Mouse (Mus musculus): ENCODE results near the gene Gm49450. TPM values are rescaled to one million over a fixed set of nuclear protein-coding genes. Genes with fewer than 3 reads are reported as not detected.

The Gm49450 gene
- polyA plus RNA-seq, 1 experiment from 2014 or later: not detected

GRCm38 (mm10) chr15:98917538-98918498 lies 35.5 kb downstream of the Gm49450 start, which contains the start of gene Lmbr1l:
Lmbr1l (minus strand) TSS chr15:98918231.
- Histone ChIP-seq H3K27ac (replicated peaks) (peak within 1 kb of the TSS; percentile 96), H3K9me3 (ENCODE audit: control insufficient read depth, low read length) (no peaks in the 10 kb centered on the region), H3K36me3 (ENCODE audit: control insufficient read depth, insufficient read depth, low read length) (no peaks in the 10 kb centered on the region), H3K9ac (ENCODE audit: low read length) (peak within 1 kb of the TSS; percentile 85), H3K4me3 (ENCODE audit: low read depth, low read length) (peak within 1 kb of the TSS; percentile 90), H3K4me1 (replicated peaks; ENCODE audit: control insufficient read depth, insufficient read depth) (no peaks in the 10 kb centered on the region), H3K4me2 (replicated peaks; ENCODE audit: low read depth) (peak within 1 kb of the TSS; percentile 79), H3K27me3 (ENCODE audit: control insufficient read depth, insufficient read depth, low read length) (no peaks in the 10 kb centered on the region)
- 0 out of 2 replicates have a peak, but pooled peaks have one; percentile 2 for TF ChIP-seq CTCF (IDR thresholded peaks at IDR 0.05; ENCODE audit: low read depth)
- no peak for TF ChIP-seq EP300 (optimal IDR thresholded peaks at IDR 0.05)
- DNase-seq (ENCODE audit: low spot score) (peak; percentile 99), ATAC-seq (ENCODE audit: low FRiP score, low TSS enrichment) (peak; percentile 99)
- WGBS: under 1% methylated on average over 76 of the region's 82 CpGs

- Histone ChIP-seq H3K9me3 (ENCODE audit: control insufficient read depth, low read length) (no peaks in the 10 kb centered on the region), H3K4me1 (replicated peaks; ENCODE audit: control insufficient read depth, insufficient read depth) (no peaks in the 10 kb centered on the region), H3K27ac (replicated peaks) (peak overlapping the region; percentile 96), H3K36me3 (ENCODE audit: control insufficient read depth, insufficient read depth, low read length) (0 out of 2 replicates have a peak, but pooled peaks cover 3% of the 10 kb centered on the region), H3K4me3 (ENCODE audit: low read depth, low read length) (peak overlapping the region; percentile 90), H3K4me2 (replicated peaks; ENCODE audit: low read depth) (peak overlapping the region; percentile 79), H3K9ac (ENCODE audit: low read length) (peak overlapping the region; percentile 85), H3K27me3 (ENCODE audit: control insufficient read depth, insufficient read depth, low read length) (no peaks in the 10 kb centered on the region)
- ATAC-seq (ENCODE audit: low FRiP score, low TSS enrichment) (no peak), DNase-seq (ENCODE audit: low spot score) (peak; percentile 54)
- WGBS: 0% methylated on average over 13 of the region's 14 CpGs
- TF ChIP-seq CTCF (IDR thresholded peaks at IDR 0.05; ENCODE audit: low read depth): no peak
- no peak for TF ChIP-seq EP300 (optimal IDR thresholded peaks at IDR 0.05)
Observed at GRCm38 (mm10) chr15:98917091-98917490, 36.3 kb downstream of the Gm49450 start.

- peaks cover 6% of the 10 kb centered on the region; the same call in 1 of the 2 replicates for H3K36me3 ChIP-seq (ENCODE audit: control insufficient read depth, insufficient read depth, low read length)
- H3K4me2 ChIP-seq (replicated peaks; ENCODE audit: low read depth): peak overlapping the region; percentile 79; the same call in 1 of the 2 replicates
- no peaks in the 10 kb centered on the region for H3K4me1 ChIP-seq (replicated peaks; ENCODE audit: control insufficient read depth, insufficient read depth)
- H3K4me3 ChIP-seq (ENCODE audit: low read depth, low read length): no peak overlapping the region
- no peak for ATAC-seq (ENCODE audit: low FRiP score, low TSS enrichment)
- no peak overlapping the region for H3K27ac ChIP-seq (replicated peaks)
- no peaks in the 10 kb centered on the region for H3K27me3 ChIP-seq (ENCODE audit: control insufficient read depth, insufficient read depth, low read length)
- TF ChIP-seq EP300 (optimal IDR thresholded peaks at IDR 0.05): no peak
- no peak for TF ChIP-seq CTCF (IDR thresholded peaks at IDR 0.05; ENCODE audit: low read depth)
- 88% methylated on average over 4 of the region's 4 CpGs for WGBS
- no peaks in the 10 kb centered on the region for H3K9me3 ChIP-seq (ENCODE audit: control insufficient read depth, low read length)
- H3K9ac ChIP-seq (ENCODE audit: low read length): peak overlapping the region; percentile 85; the same call in 1 of the 2 replicates
- no peak for DNase-seq (ENCODE audit: low spot score)
Observed at GRCm38 (mm10) chr15:98916016-98916415, 37.3 kb downstream of the Gm49450 start.

- H3K9ac ChIP-seq (ENCODE audit: low read length): no peak overlapping the region
- no peak overlapping the region for H3K27ac ChIP-seq (replicated peaks)
- H3K27me3 ChIP-seq (ENCODE audit: control insufficient read depth, insufficient read depth, low read length): no peaks in the 10 kb centered on the region
- no peaks in the 10 kb centered on the region for H3K4me1 ChIP-seq (replicated peaks; ENCODE audit: control insufficient read depth, insufficient read depth)
- no peak overlapping the region for H3K4me2 ChIP-seq (replicated peaks; ENCODE audit: low read depth)
- no peak for DNase-seq (ENCODE audit: low spot score)
- peaks cover 6% of the 10 kb centered on the region; the same call in 1 of the 2 replicates for H3K36me3 ChIP-seq (ENCODE audit: control insufficient read depth, insufficient read depth, low read length)
- H3K9me3 ChIP-seq (ENCODE audit: control insufficient read depth, low read length): no peaks in the 10 kb centered on the region
- TF ChIP-seq EP300 (optimal IDR thresholded peaks at IDR 0.05) (no peak), CTCF (IDR thresholded peaks at IDR 0.05; ENCODE audit: low read depth) (no peak)
- 90% methylated on average over 6 of the region's 6 CpGs for WGBS
- ATAC-seq (ENCODE audit: low FRiP score, low TSS enrichment): no peak
- no peak overlapping the region for H3K4me3 ChIP-seq (ENCODE audit: low read depth, low read length)
Observed at GRCm38 (mm10) chr15:98914903-98915302, 38.4 kb downstream of the Gm49450 start.

- H3K27me3 ChIP-seq (ENCODE audit: control insufficient read depth, insufficient read depth, low read length): no peaks in the 10 kb centered on the region
- ATAC-seq (ENCODE audit: low FRiP score, low TSS enrichment) (no peak), DNase-seq (ENCODE audit: low spot score) (peak; percentile 35)
- no peak overlapping the region for H3K4me2 ChIP-seq (replicated peaks; ENCODE audit: low read depth)
- H3K4me3 ChIP-seq (ENCODE audit: low read depth, low read length): no peak overlapping the region
- WGBS: 30% methylated on average over 10 of the region's 10 CpGs
- no peaks in the 10 kb centered on the region for H3K4me1 ChIP-seq (replicated peaks; ENCODE audit: control insufficient read depth, insufficient read depth)
- peaks cover 5% of the 10 kb centered on the region for H3K36me3 ChIP-seq (ENCODE audit: control insufficient read depth, insufficient read depth, low read length)
- H3K9ac ChIP-seq (ENCODE audit: low read length): no peak overlapping the region
- no peak overlapping the region for H3K27ac ChIP-seq (replicated peaks)
- TF ChIP-seq EP300 (optimal IDR thresholded peaks at IDR 0.05) (no peak), CTCF (IDR thresholded peaks at IDR 0.05; ENCODE audit: low read depth) (peak; percentile 78)
- no peaks in the 10 kb centered on the region for H3K9me3 ChIP-seq (ENCODE audit: control insufficient read depth, low read length)
Observed at GRCm38 (mm10) chr15:98904692-98905091, 48.7 kb downstream of the Gm49450 start.
